10 mouse cellular contexts compared by ENCODE assay signal in the genomic region with DNA sequence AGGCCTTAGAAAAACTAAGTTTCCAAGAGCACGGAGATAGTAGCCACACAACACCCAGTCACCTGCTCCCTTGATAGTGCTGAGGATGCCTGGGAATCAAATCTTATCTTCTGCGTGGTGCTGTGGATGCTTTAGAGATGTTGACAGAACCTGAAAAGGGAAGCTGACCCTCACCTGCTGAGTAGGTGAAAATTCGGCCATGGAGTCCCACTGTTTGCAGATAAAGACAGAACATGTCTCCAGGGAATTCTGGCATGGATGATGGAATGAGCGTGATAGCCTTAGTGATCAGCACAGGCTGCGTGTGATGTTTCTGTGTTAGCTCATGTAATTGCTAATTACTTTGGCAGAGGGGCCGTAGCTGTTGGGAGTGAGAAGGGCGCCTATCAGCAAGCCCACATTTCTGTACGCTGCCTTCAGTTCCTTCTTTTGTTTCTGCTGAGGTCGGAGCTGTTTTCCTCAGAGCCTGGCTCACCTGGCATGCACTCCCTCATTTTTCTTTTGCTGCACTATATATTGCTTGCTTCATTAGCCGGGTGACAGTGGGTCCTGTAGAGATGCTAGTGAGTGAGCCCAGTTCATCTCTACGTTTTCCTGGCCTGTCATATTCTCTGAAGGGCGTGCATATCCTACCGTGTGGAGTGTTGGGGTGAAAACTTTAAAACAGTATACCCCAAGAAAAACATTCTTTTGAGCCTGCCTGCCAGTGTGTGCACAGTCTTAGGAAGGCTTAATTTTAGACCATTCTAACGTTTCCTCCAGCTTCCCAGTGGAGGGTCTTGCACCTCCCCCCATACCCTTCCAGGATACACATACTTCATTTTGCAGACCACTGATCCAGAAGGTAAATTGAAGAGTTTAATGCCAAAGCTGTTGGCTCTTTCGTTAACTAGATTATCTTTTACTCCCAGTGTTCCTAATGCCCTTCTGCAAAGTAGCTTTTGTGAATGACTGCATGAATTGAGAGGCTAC. TPM values are rescaled to one million over a fixed set of nuclear protein-coding genes. Genes with fewer than 3 reads are reported as not detected.
DNase-seq lines count a peak whose midpoint lies in the region; ATAC-seq and TF ChIP-seq lines count a peak whose summit lies in the region.
"Had no signal": no experiment of that assay in that cellular context is flagged by ENCODE, and none has a peak within 500 bp of the region (broad histone marks: within the 10 kb centered on the region; RNA-seq: fewer than 3 reads in every experiment).

No protein-coding gene starts in this region.

- H3K9ac ChIP-seq in heart, embryonic 15.5 days, result no peak overlapping the region
- H3K9ac ChIP-seq in forebrain, embryonic 15.5 days (replicated peaks), result no peak overlapping the region; the same call in 1 of the 2 replicates

- H3K4me2 ChIP-seq in heart, embryonic 15.5 days, result no peak overlapping the region
- H3K4me2 ChIP-seq in forebrain, embryonic 15.5 days (replicated peaks), result peak overlapping the region; percentile 9; the same call in 1 of the 2 replicates

- no peaks in the 10 kb centered on the region for H3K36me3 ChIP-seq in heart, embryonic 15.5 days
- no peaks in the 10 kb centered on the region for H3K36me3 ChIP-seq in forebrain, embryonic 15.5 days
- H3K36me3 ChIP-seq in midbrain, embryonic 10.5 days, result 0 out of 2 replicates have a peak, but pooled peaks cover 4% of the 10 kb centered on the region

- DNase-seq in heart, postnatal 10 days, result no peak
- peak; percentile 84 for DNase-seq in brain, embryonic 14.5 days (ENCODE audit: low read depth)
- DNase-seq in midbrain, embryonic 10.5 days (ENCODE audit: low spot score), result no peak
- DNase-seq in c-Kit-positive CD71-positive TER-119-positive erythroid progenitor cells, embryonic 14.5 days (ENCODE audit: low spot score), result no peak
- no peak for DNase-seq in kidney, postnatal 14 days
- no peak for DNase-seq in lung, postnatal 14 days
- DNase-seq: lung, postnatal 4 days had no signal

- intact Hi-C loops in heart, postnatal 10 days (cut with DNase I), result loop anchor here (5.0 kb wide), 1 partner anchor 103 kb away; no protein-coding TSS in a partner anchor

- TF ChIP-seq POLR2A in brain, embryonic 14.5 days (IDR thresholded peaks at IDR 0.05; ENCODE audit: borderline replicate concordance, extremely low read depth, insufficient read depth, insufficient read length, poor library complexity, severe bottlenecking), result no peak

- no peak overlapping the region for H3K4me3 ChIP-seq in heart, embryonic 15.5 days
- H3K4me3 ChIP-seq in forebrain, embryonic 15.5 days, result no peak overlapping the region
- H3K4me3 ChIP-seq in midbrain, embryonic 10.5 days, result no peak overlapping the region

- peak overlapping the region; percentile 2; the same call in 1 of the 2 replicates for H3K27ac ChIP-seq in heart, embryonic 15.5 days
- peak overlapping the region; percentile 46 for H3K27ac ChIP-seq in forebrain, embryonic 15.5 days (replicated peaks)
- peak overlapping the region; percentile 1; the same call in 1 of the 2 replicates for H3K27ac ChIP-seq in midbrain, embryonic 10.5 days (replicated peaks)

- H3K27me3 ChIP-seq in heart, embryonic 15.5 days, result no peaks in the 10 kb centered on the region
- no peaks in the 10 kb centered on the region for H3K27me3 ChIP-seq in forebrain, embryonic 15.5 days
- H3K27me3 ChIP-seq in midbrain, embryonic 10.5 days (ENCODE audit: low read depth, poor library complexity, severe bottlenecking), result no peaks in the 10 kb centered on the region

- ATAC-seq in heart, embryonic 15.5 days (replicated peaks; ENCODE audit: insufficient number of reproducible peaks, insufficient read depth, low FRiP score, low read depth), result 0 out of 2 replicates have a peak, but pooled peaks have one; percentile 10
- ATAC-seq in forebrain, embryonic 15.5 days (replicated peaks), result peak; percentile 37; the same call in 1 of the 2 replicates
- ATAC-seq: inflammation-experienced regulatory T-cells, adult 6 months had no signal

- WGBS in heart, embryonic 15.5 days, result 38% methylated on average over 15 of the region's 15 CpGs
- WGBS in forebrain, embryonic 15.5 days, result 17% methylated on average over 15 of the region's 15 CpGs
- 50% methylated on average over 15 of the region's 15 CpGs for WGBS in midbrain, embryonic 10.5 days

- peaks cover 87% of the 10 kb centered on the region for H3K4me1 ChIP-seq in heart, embryonic 15.5 days (replicated peaks)
- peaks cover 77% of the 10 kb centered on the region for H3K4me1 ChIP-seq in forebrain, embryonic 15.5 days
- H3K4me1 ChIP-seq in midbrain, embryonic 10.5 days, result peaks cover 89% of the 10 kb centered on the region

- TF ChIP-seq CTCF in brain, embryonic 14.5 days (IDR thresholded peaks at IDR 0.05; ENCODE audit: borderline replicate concordance, extremely low read depth, insufficient read depth, insufficient read length), result no peak

- no peaks in the 10 kb centered on the region for H3K9me3 ChIP-seq in heart, embryonic 15.5 days (replicated peaks)
- no peaks in the 10 kb centered on the region for H3K9me3 ChIP-seq in forebrain, embryonic 15.5 days
- H3K9me3 ChIP-seq in midbrain, embryonic 10.5 days (replicated peaks), result no peaks in the 10 kb centered on the region

RNA-seq across cellular contexts. Expression of a gene that starts 21.6 kb away (rescaled TPM):
- polyA plus RNA-seq in heart, embryonic 15.5 days (2015; fragmentation: Nextera tagmentation; extraction: Ambion mirVana), result 11.5 and 15.7 TPM in 2 replicates
- 10 to 100 TPM; 28.2 to 31.0 TPM for total RNA-seq in heart, postnatal 10 days (2021)
- polyA plus RNA-seq in brain, embryonic 14.5 days (2012; rRNA removed), result 15.5 and 18.2 TPM in 2 replicates
- polyA plus RNA-seq in forebrain, embryonic 15.5 days (2015; fragmentation: Nextera tagmentation; extraction: Ambion mirVana), result 17.8 and 18.9 TPM in 2 replicates
- 16.1 and 16.6 TPM in 2 replicates for polyA plus RNA-seq in midbrain, embryonic 10.5 days (2016; fragmentation: Nextera tagmentation; extraction: Ambion mirVana)
